In genomic region chr9:21268305-21268704, GRCm38 (mm10) we compare ENCODE assay signal across 19 mouse cellular contexts. TPM values are rescaled to one million over a fixed set of nuclear protein-coding genes. Genes with fewer than 3 reads are reported as not detected.
"Had no signal": no experiment of that assay in that cellular context is flagged by ENCODE, and none has a peak within 500 bp of the region (broad histone marks: within the 10 kb centered on the region; RNA-seq: fewer than 3 reads in every experiment).

No protein-coding gene starts in this region.

- H3K9ac ChIP-seq: lung, embryonic 14.5 days; midbrain, embryonic 12.5 days; neural tube, embryonic 13.5 days; neural tube, embryonic 15.5 days had no signal

- H3K27me3 ChIP-seq: midbrain, embryonic 12.5 days; neural tube, embryonic 13.5 days; neural tube, embryonic 15.5 days had no signal

- DNase-seq: lung, adult 18-20 months; lung, embryonic 14.5 days; lung, postnatal 10 days; lung, postnatal 4 days; midbrain, embryonic 14.5 days; retina, postnatal 1 day; right cerebral cortex, adult 18-20 months; right cerebral cortex, postnatal 25 days; right cerebral cortex, postnatal 4 days; thymus, adult 18-20 months; thymus, postnatal 14 days; thymus, postnatal 36 days had no signal

- H3K9me3 ChIP-seq: midbrain, embryonic 10.5 days; midbrain, embryonic 12.5 days; neural tube, embryonic 13.5 days; neural tube, embryonic 15.5 days had no signal

- H3K4me2 ChIP-seq: lung, embryonic 14.5 days; midbrain, embryonic 12.5 days; neural tube, embryonic 13.5 days; neural tube, embryonic 15.5 days had no signal

- ATAC-seq: midbrain, embryonic 16.5 days had no signal

- H3K4me3 ChIP-seq: midbrain, embryonic 10.5 days; midbrain, embryonic 12.5 days; myocyte; neural tube, embryonic 13.5 days; neural tube, embryonic 15.5 days had no signal

- H3K27ac ChIP-seq: midbrain, embryonic 10.5 days; midbrain, embryonic 12.5 days; neural tube, embryonic 13.5 days; neural tube, embryonic 15.5 days had no signal

RNA-seq across cellular contexts. Expression of gene S1pr5, which starts 20.1 kb away (rescaled TPM):
- polyA plus RNA-seq: lung, embryonic 14.5 days; thymus, postnatal 0 days had no signal
